Mouse (Mus musculus) adrenal gland, postnatal 4 days (tissue): ENCODE measurements around the gene Ddn. TPM values are rescaled to one million over a fixed set of nuclear protein-coding genes. Genes with fewer than 3 reads are reported as not detected.

Source experiments
- DNase-seq, 2 experiments: peaks; one replicate each; pipeline ENCODE4 v3.0.0; 2021 to 2022; ENCODE audit warnings: low spot score in 2 of 2, mixed read lengths in 2 of 2
- long read RNA-seq, 2 experiments: library from polyadenylated mRNA; stranded (forward); transcript quantifications; one replicate each; pipeline ENCODE4 v2.0.0; 2021
- total RNA-seq, 2 experiments: library from RNA; stranded (reverse); gene quantifications; 2 replicates each; pipeline ENCODE4 v1.2.3; 2021

Gene Ddn
- 1 to 10 TPM in 1 of 2 experiments, under 1 TPM in 1; 0.76 to 4.2 TPM for total RNA-seq
- long read RNA-seq, experiment 1, partial matches to known transcripts, result 0 of 2 reads
- long read RNA-seq, experiment 1, other reads (novel, unspliced or antisense), result 1 of 2 reads
- long read RNA-seq, experiment 2, partial matches to known transcripts, result 7 of 10 reads
- long read RNA-seq, experiment 2, other reads (novel, unspliced or antisense), result 1 of 10 reads

GRCm38 (mm10) chr15:98809390-98809789 lies at the start of gene Ddn:
Gene Ddn, minus strand, starts transcription at chr15:98809490.
- DNase-seq, result no peak

- DNase-seq, result no peak
Observed at GRCm38 (mm10) chr15:98854214-98854613, 44.9 kb upstream of the Ddn start.

- no peak for DNase-seq
Observed at GRCm38 (mm10) chr15:98853161-98853937, 44.1 kb upstream of the Ddn start.

GRCm38 (mm10) chr15:98852733-98853132 lies 43.4 kb upstream of the Ddn start:
- DNase-seq, result no peak

- no peak for DNase-seq
Observed at GRCm38 (mm10) chr15:98852071-98852470, 42.8 kb upstream of the Ddn start.

GRCm38 (mm10) chr15:98851229-98851818 lies 42.0 kb upstream of the Ddn start:
- no peak for DNase-seq

- no peak for DNase-seq
Observed at GRCm38 (mm10) chr15:98850668-98851067, 41.4 kb upstream of the Ddn start.

GRCm38 (mm10) chr15:98849956-98850600 lies 40.8 kb upstream of the Ddn start:
- no peak for DNase-seq

- no peak for DNase-seq
Observed at GRCm38 (mm10) chr15:98849165-98849564, 39.9 kb upstream of the Ddn start.

GRCm38 (mm10) chr15:98846140-98846539 lies 36.9 kb upstream of the Ddn start:
- DNase-seq, result no peak

GRCm38 (mm10) chr15:98845149-98845548 lies 35.9 kb upstream of the Ddn start:
- no peak for DNase-seq

- DNase-seq, result no peak
Observed at GRCm38 (mm10) chr15:98843595-98844223, 34.4 kb upstream of the Ddn start.

- DNase-seq, result no peak
Observed at GRCm38 (mm10) chr15:98839671-98840585, 30.6 kb upstream of the Ddn start.

GRCm38 (mm10) chr15:98839161-98839560 lies 29.9 kb upstream of the Ddn start:
- no peak for DNase-seq

- DNase-seq, result no peak
Observed at GRCm38 (mm10) chr15:98837743-98838103, 28.4 kb upstream of the Ddn start.

- DNase-seq, result no peak
Observed at GRCm38 (mm10) chr15:98837006-98837742, 27.9 kb upstream of the Ddn start.

GRCm38 (mm10) chr15:98835291-98835690 lies 26.0 kb upstream of the Ddn start:
- DNase-seq, result no peak

GRCm38 (mm10) chr15:98834059-98834458 lies 24.8 kb upstream of the Ddn start:
- no peak for DNase-seq

GRCm38 (mm10) chr15:98833281-98833680 lies 24.0 kb upstream of the Ddn start:
- DNase-seq, result no peak
